Mouse (Mus musculus): ENCODE measurements around the gene Dnajc5.

- TF ChIP-seq CTCF (IDR thresholded peaks at IDR 0.05; ENCODE audit: low read depth) (no peak), EP300 (IDR thresholded peaks at IDR 0.05; ENCODE audit: low read depth) (no peak)
These were observed 80.8 kb downstream of the Dnajc5 start for GRCm38 (mm10) chr2:181600828-181601750.

Measured in heart, postnatal 0 days (tissue).